Mouse (Mus musculus): ENCODE measurements around the gene Yipf7.

The Yipf7 gene

DNA sequence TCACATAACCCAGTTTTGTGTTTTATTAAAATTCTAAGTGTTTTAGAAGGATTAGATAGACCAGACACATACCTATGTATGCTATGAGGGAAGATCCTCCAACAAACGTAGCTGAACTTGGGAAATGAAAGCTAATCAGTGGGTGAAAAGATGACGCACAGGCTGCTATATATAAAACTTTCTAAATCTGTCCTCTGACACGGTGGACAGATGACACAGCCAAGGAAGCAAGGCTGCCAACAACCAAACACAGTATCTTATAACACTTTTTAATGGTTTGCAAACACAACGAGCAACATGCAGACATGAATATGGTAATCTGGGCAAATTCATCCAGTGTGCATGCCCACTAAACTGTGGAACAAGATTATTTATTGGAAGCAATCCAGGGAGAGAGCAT, at the start of gene Yipf7:
Gene Yipf7 (minus strand): TSS at position 160 of the 400 bp plus-strand sequence.
- no peak for DNase-seq (ENCODE audit: low spot score in 2 of 2)

DNA sequence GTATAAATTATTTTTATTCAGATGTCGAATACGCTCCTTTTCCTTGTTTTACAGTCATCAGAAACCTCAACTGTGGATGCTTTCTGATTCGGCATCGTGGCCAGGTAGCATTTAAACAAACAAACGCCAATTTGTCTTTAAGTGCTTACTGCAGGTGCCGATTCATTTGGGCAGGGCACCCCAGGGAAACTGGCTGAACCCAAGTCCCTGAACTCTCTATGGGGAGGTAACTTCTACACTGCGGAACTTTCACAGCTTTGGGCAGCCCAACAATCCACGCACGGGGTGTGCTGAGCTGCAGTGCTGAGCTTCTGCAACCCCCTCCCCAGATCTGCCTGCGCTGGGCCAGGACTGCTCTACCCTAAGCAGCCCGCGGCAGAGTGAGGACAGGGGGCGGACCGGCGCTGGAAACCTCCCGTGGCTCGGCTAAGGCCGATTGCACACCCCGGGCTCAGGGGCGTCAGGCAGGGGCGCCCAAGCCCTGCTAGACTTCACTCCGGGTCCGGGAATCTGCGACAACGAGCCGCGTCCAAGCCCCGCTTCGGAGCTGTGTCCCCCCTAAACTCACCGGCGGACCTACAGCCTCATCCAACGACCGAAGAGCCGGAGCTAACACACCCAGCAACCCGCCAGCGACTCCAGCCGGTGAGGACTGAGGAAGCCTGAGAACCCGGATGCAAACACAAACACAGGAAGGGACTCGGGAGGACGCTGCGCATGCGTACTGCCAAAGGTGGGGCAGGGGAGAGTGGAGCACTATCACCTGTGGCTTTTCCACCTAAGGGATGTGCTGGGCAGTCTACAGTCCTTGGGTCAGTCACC, 49.4 kb upstream of the Yipf7 start, which contains the start of gene Gnpda2:
Gene Gnpda2 (minus strand): TSS at position 701 of the 822 bp plus-strand sequence.
- DNase-seq (ENCODE audit: low spot score in 2 of 2) = peak; percentile 40 to 60

DNA sequence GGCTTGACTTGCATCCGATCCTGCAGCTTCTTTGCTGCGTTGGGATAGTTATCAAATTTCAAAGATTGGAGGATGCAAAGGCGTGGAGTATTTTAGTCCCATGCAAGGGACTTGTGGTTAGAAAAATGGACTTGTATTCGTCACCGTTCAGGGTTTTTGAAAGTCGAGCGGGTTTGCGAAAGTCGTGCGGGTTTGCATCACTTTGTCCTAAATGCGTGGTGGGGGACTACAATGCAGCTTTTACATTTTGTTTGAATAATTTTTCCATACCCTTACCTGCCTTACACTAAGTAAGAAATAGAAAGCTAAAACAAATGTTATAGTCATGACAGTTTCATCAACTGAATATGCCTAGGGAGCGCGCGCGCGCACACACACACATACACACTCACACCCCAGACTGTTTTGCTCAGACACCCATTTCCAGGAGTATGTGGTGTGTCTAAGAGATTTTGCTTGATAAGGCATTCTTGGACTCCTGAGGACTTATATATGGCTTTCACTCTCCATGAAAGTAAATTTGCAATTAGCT, 15.0 kb upstream of the Yipf7 start:
- no peak for DNase-seq (ENCODE audit: low spot score in 2 of 2)

DNA sequence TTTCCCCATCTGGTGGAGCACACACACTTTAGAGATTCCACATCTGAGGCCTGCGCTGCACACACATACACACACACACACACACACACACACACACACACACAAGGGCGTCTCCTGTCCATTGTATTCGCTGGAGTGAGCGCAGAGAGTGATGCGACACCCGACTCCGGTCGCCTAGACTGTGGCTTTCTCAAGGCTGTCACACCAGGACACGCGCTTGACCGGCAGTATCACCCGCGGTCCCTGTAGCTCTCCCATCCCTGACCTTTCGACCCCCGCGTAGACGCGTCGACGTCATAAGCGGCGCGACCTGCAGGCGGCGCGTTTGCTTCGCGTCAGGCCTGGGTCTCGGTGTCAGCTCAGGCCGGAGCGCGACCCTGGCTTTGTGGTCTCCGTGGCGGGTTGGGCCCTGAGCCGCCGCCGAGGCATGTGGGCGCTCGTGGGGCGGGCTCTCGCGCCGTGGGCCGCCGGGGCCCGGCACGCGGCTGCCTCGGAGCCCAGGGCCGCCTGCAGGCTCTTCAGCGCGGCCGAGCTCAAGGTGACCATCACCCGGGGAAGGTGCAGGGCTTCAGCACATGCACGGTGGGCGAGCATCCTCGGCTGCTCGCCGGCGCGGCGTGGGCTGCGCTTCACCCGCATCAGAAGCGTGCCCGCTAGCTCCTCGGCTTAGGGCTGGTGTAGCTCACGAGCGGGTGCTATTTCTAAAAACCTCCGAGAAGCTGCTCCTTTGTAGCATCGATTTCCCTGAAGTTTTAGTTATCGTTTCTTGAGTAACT, 14.4 kb upstream of the Yipf7 start, which contains the start of gene Guf1:
Gene Guf1 (plus strand): TSS at position 296 of the 776 bp plus-strand sequence.
- peak; percentile 82 to 91 for DNase-seq (ENCODE audit: low spot score in 2 of 2)

DNA sequence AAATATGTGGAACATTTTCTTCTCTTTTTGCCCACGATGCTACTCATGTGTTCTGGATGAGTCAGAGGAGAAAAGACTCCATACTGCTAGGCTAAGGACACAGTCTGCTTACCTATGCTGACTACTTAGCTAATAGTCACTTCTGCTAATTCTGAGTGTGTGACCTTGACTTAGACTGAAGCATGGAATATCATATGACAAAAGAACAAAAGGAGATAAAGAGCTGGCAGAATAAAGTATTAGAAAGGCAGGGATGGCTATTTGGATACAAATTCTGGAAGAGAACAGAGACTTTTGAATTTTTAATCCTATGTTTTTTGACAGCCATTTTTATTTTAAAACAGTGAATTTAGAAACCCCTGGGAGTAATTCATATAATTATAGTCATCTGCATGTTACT, 768 bp downstream of the Yipf7 start:
- DNase-seq (ENCODE audit: low spot score in 2 of 2) = no peak

DNA sequence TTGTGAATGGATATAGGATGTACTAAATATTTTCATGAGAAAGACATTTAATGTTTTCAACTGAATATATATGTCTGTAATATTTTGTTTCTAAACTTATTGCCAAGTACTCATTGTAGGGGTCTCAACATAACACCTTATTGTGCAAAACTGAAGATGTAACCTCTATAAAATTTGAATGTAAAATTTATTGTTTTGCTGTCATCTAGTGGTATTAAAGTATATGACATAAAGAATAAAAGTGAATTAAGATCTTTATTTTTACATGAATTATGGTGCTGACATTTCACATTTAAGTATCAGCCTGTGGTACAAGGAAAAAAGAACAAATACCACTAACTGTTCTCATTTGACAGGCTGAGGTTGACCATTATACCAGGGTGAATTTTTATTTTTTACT, 18.5 kb downstream of the Yipf7 start:
- no peak for DNase-seq (ENCODE audit: low spot score in 2 of 2)

DNA sequence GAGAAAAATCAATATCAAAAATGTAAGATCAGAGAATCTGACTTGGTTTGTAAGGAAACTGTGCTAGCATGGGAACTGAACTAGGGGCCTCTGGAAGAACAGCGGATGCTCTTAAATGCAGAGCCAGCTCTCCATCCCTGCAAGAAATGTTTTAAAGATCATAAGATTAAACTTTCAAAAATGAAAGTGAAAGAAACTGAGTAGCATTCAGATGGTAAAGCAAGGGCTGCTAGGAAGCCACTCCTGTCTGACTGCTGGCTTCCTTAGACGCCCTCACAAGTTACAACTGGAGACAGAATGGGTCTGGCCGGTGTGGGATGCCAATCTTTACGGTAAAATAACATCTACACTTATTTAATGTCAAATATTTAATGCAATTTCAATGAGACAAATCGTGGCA, 20.4 kb downstream of the Yipf7 start:
- DNase-seq (ENCODE audit: low spot score in 2 of 2) = no peak

DNA sequence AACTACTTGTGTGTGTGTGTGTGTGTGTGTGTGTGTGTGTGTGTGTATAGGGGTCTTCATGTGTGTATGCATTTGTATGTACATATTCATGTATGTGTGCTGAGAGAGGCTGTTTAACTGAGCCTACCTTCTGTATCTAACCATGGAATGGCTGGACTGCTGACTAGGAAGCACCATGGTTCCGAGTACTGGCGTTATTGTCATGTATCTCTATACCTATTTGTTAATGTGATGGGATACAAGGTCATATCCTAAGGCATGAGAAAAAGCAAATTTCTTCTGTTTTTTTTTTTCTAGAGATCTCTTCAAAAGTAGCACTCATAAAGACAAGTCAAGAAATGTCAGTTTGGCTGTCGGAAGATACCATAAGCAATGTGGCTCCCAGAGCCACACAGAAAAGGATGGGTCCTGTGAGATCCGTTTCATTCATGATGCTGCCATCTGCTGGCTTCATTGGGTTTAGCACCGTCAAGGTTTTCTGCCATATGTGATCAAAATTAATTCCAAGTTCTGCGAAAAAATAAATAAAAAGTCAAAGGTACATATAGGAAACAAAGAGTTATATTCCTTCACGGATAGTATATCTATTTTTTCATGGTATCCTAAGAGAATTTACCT, 21.7 kb downstream of the Yipf7 start:
- peak in 1 of 2 experiments; percentile 28 for DNase-seq (ENCODE audit: low spot score in 2 of 2)

DNA sequence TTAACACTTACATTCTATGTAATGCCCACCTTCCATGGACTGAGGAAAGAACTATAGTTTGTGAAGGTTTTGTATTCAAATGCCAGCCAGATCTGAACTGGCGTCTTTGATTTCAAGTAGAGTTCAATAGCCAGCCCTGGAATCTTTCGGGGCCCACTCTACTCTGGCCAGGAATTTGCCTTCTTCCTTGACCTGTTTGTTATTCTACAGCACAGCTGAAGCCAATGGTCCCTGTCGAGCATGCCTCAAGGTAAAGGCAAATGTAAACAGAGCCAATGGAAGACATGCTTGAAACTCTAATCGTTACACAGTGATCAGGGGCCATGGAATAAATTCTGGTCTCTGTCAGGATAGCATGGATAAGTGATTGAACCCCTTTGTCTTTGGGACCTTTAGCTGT, 30.2 kb downstream of the Yipf7 start:
- DNase-seq (ENCODE audit: low spot score in 2 of 2) = no peak

DNA sequence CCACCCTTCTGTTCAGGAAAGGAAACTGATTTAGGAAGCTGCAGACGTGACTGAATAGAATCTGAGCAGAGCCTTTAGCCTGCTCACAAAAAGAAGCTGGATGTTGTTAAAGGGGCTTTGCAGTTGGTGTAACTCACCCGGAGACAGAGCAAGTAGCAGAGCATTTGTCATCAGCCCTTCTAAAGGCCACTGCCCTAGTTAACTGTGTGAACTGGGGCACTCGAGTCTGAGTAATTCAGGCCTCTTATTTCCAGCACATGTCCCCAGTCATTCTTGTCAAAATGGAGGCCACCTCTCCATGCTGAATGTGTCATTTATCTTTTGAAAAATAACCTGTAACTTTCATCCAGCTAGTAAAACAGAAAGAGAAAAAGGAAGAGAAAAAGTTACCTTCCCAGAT, 30.8 kb downstream of the Yipf7 start:
- DNase-seq (ENCODE audit: low spot score in 2 of 2) = no peak

DNA sequence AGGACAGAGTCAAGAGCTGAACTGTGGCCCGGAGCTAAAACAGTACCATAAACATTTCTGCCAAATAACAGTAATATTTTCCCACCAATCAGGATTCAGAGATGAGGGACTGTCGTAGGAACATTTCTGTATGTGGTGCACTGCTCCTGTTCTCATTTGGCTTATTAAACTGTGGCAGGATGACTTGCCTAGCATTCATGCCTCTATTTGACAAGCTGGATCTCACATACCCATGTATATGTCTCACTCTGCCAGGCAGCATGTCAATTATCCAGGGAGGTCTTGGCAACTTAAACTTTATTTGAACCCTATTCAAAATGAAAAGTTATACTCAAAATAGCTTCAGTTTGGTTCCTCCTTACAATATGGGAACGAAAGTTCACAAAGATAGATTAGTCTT, 35.4 kb downstream of the Yipf7 start:
- DNase-seq (ENCODE audit: low spot score in 2 of 2) = no peak

DNA sequence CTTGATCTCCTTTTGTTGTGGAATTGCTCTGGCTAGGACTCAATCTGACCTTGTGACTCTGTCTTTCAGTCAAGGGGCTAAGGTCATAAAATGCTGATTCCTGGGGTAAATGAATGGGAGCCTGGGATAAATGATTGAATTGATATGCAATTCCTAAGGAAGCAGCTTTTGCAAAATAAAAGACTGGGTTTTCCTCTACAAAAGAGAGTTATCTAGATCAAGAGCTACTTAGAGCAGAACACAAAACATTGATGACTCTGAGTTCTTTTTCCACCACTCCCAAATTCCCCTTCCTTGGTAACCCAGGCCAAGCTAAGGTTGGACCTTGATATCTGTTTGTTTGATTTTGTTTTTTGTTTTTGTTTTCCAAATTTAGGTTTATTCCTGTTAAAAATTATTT, 53.4 kb downstream of the Yipf7 start:
- DNase-seq (ENCODE audit: low spot score in 2 of 2) = no peak

DNA sequence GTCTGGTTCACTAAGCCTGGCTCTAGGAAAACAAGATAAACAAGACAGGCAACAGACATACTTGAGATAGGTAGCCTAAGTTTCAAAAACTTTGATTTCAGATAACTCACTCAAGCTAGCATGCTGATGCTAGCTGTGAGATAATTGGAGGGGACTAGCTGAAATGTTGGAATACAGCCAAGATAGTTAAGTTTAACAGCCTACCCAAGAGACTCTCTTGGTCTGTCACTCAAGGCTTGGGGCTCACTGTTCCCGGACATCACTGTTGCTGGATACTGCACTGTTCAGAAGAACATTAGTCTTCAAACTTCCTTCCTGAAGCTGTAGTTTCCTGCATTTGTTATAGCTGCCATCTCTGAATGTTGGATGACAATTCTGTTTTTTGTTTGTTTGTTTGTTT, 74.9 kb downstream of the Yipf7 start:
- no peak for DNase-seq (ENCODE audit: low spot score in 2 of 2)

Data from spleen, postnatal 14 days (tissue).